Mouse (Mus musculus): ENCODE results near the gene Wdr48. TPM values are rescaled to one million over a fixed set of nuclear protein-coding genes. Genes with fewer than 3 reads are reported as not detected.
A peak's percentile ranks its signal among the peaks of the same experiment; 100 is the strongest.

Gene Wdr48
- polyA plus RNA-seq, 1 experiment from 2014 or later, result 53.4 TPM

GRCm38 (mm10) chr9:119888843-119889246, 5.8 kb upstream of the Wdr48 start:
- Histone ChIP-seq H3K9ac (ENCODE audit: low read length) (no peak overlapping the region), H3K27ac (ENCODE audit: low read length) (no peak overlapping the region), H3K27me3 (ENCODE audit: control insufficient read depth, insufficient read depth, low read depth, low read length) (no peaks in the 10 kb centered on the region), H3K36me3 (ENCODE audit: control insufficient read depth, insufficient read depth, low read length) (no peaks in the 10 kb centered on the region), H3K4me1 (replicated peaks; ENCODE audit: control insufficient read depth, insufficient read depth, low read length) (no peaks in the 10 kb centered on the region), H3K4me2 (ENCODE audit: low read depth, low read length) (no peak overlapping the region), H3K9me3 (ENCODE audit: control insufficient read depth, low read length) (no peaks in the 10 kb centered on the region), H3K4me3 (ENCODE audit: low read length) (no peak overlapping the region)
- WGBS, result 67% methylated on average over 2 of the region's 2 CpGs
- ATAC-seq (ENCODE audit: low read depth), result no peak

GRCm38 (mm10) chr9:119889446-119889845, 5.2 kb upstream of the Wdr48 start:
- Histone ChIP-seq H3K27me3 (ENCODE audit: control insufficient read depth, insufficient read depth, low read depth, low read length) (no peaks in the 10 kb centered on the region), H3K27ac (ENCODE audit: low read length) (no peak overlapping the region)
- 84% methylated on average over 9 of the region's 9 CpGs for WGBS

GRCm38 (mm10) chr9:119890692-119891091, 4.0 kb upstream of the Wdr48 start:
- no peak overlapping the region for H3K4me2 ChIP-seq (ENCODE audit: low read depth, low read length)
- H3K9ac ChIP-seq (ENCODE audit: low read length), result no peak overlapping the region
- WGBS, result 45% methylated on average over 2 of the region's 2 CpGs
- no peaks in the 10 kb centered on the region for H3K9me3 ChIP-seq (ENCODE audit: control insufficient read depth, low read length)
- no peaks in the 10 kb centered on the region for H3K36me3 ChIP-seq (ENCODE audit: control insufficient read depth, insufficient read depth, low read length)
- no peak for ATAC-seq (ENCODE audit: low read depth)
- no peak overlapping the region for H3K4me3 ChIP-seq (ENCODE audit: low read length)
- no peaks in the 10 kb centered on the region for H3K27me3 ChIP-seq (ENCODE audit: control insufficient read depth, insufficient read depth, low read depth, low read length)
- H3K27ac ChIP-seq (ENCODE audit: low read length), result no peak overlapping the region
- peaks cover 6% of the 10 kb centered on the region for H3K4me1 ChIP-seq (replicated peaks; ENCODE audit: control insufficient read depth, insufficient read depth, low read length)

More at GRCm38 (mm10) chr9:119889446-119889845, 5.2 kb upstream of the Wdr48 start:
- Histone ChIP-seq H3K4me2 (ENCODE audit: low read depth, low read length) (no peak overlapping the region), H3K4me3 (ENCODE audit: low read length) (no peak overlapping the region), H3K9ac (ENCODE audit: low read length) (no peak overlapping the region), H3K9me3 (ENCODE audit: control insufficient read depth, low read length) (no peaks in the 10 kb centered on the region), H3K36me3 (ENCODE audit: control insufficient read depth, insufficient read depth, low read length) (no peaks in the 10 kb centered on the region), H3K4me1 (replicated peaks; ENCODE audit: control insufficient read depth, insufficient read depth, low read length) (peaks cover 3% of the 10 kb centered on the region; the same call in 1 of the 2 replicates)
- ATAC-seq (ENCODE audit: low read depth), result no peak

GRCm38 (mm10) chr9:119893881-119894280, 797 bp upstream of the Wdr48 start:
- no peak for ATAC-seq (ENCODE audit: low read depth)
- Histone ChIP-seq H3K9me3 (ENCODE audit: control insufficient read depth, low read length) (no peaks in the 10 kb centered on the region), H3K4me3 (ENCODE audit: low read length) (no peak overlapping the region; the same call in 1 of the 2 replicates), H3K4me2 (ENCODE audit: low read depth, low read length) (peak overlapping the region; percentile 70), H3K36me3 (ENCODE audit: control insufficient read depth, insufficient read depth, low read length) (no peaks in the 10 kb centered on the region), H3K4me1 (replicated peaks; ENCODE audit: control insufficient read depth, insufficient read depth, low read length) (peaks cover 14% of the 10 kb centered on the region), H3K27me3 (ENCODE audit: control insufficient read depth, insufficient read depth, low read depth, low read length) (no peaks in the 10 kb centered on the region), H3K27ac (ENCODE audit: low read length) (no peak overlapping the region), H3K9ac (ENCODE audit: low read length) (peak overlapping the region; percentile 89; the same call in 1 of the 2 replicates)
- WGBS, result 91% methylated on average over 5 of the region's 5 CpGs

- Histone ChIP-seq H3K27ac (ENCODE audit: low read length) (peak overlapping the region; percentile 80), H3K27me3 (ENCODE audit: control insufficient read depth, insufficient read depth, low read depth, low read length) (no peaks in the 10 kb centered on the region), H3K4me2 (ENCODE audit: low read depth, low read length) (peak overlapping the region; percentile 93), H3K9ac (ENCODE audit: low read length) (peak overlapping the region; percentile 89), H3K4me3 (ENCODE audit: low read length) (peak overlapping the region; percentile 97), H3K36me3 (ENCODE audit: control insufficient read depth, insufficient read depth, low read length) (peaks cover 2% of the 10 kb centered on the region), H3K4me1 (replicated peaks; ENCODE audit: control insufficient read depth, insufficient read depth, low read length) (peaks cover 14% of the 10 kb centered on the region), H3K9me3 (ENCODE audit: control insufficient read depth, low read length) (no peaks in the 10 kb centered on the region)
- ATAC-seq (ENCODE audit: low read depth), result peak; percentile 81
- under 1% methylated on average over 53 of the region's 71 CpGs for WGBS
These were observed 503 bp downstream of the Wdr48 start for GRCm38 (mm10) chr9:119895040-119895721.

- Histone ChIP-seq H3K27ac (ENCODE audit: low read length) (no peak overlapping the region), H3K36me3 (ENCODE audit: control insufficient read depth, insufficient read depth, low read length) (peaks cover 9% of the 10 kb centered on the region), H3K9me3 (ENCODE audit: control insufficient read depth, low read length) (no peaks in the 10 kb centered on the region), H3K9ac (ENCODE audit: low read length) (no peak overlapping the region), H3K4me2 (ENCODE audit: low read depth, low read length) (no peak overlapping the region), H3K27me3 (ENCODE audit: control insufficient read depth, insufficient read depth, low read depth, low read length) (no peaks in the 10 kb centered on the region), H3K4me3 (ENCODE audit: low read length) (no peak overlapping the region), H3K4me1 (replicated peaks; ENCODE audit: control insufficient read depth, insufficient read depth, low read length) (peaks cover 11% of the 10 kb centered on the region)
- WGBS, result 96% methylated on average over 2 of the region's 2 CpGs
- ATAC-seq (ENCODE audit: low read depth), result no peak
These were observed 4.8 kb downstream of the Wdr48 start for GRCm38 (mm10) chr9:119899446-119899845.

GRCm38 (mm10) chr9:119902410-119903151, 7.9 kb downstream of the Wdr48 start:
- H3K36me3 ChIP-seq (ENCODE audit: control insufficient read depth, insufficient read depth, low read length), result peaks cover 25% of the 10 kb centered on the region
- no peaks in the 10 kb centered on the region for H3K27me3 ChIP-seq (ENCODE audit: control insufficient read depth, insufficient read depth, low read depth, low read length)
- WGBS, result 82% methylated on average over 12 of the region's 12 CpGs
- H3K4me1 ChIP-seq (replicated peaks; ENCODE audit: control insufficient read depth, insufficient read depth, low read length), result no peaks in the 10 kb centered on the region
- no peak overlapping the region for H3K4me2 ChIP-seq (ENCODE audit: low read depth, low read length)
- no peaks in the 10 kb centered on the region for H3K9me3 ChIP-seq (ENCODE audit: control insufficient read depth, low read length)
- ATAC-seq (ENCODE audit: low read depth), result no peak
- H3K9ac ChIP-seq (ENCODE audit: low read length), result no peak overlapping the region
- no peak overlapping the region for H3K27ac ChIP-seq (ENCODE audit: low read length)
- no peak overlapping the region for H3K4me3 ChIP-seq (ENCODE audit: low read length)

GRCm38 (mm10) chr9:119908708-119909107, 14.0 kb downstream of the Wdr48 start:
- no peak overlapping the region for H3K9ac ChIP-seq (ENCODE audit: low read length)
- no peak overlapping the region for H3K4me2 ChIP-seq (ENCODE audit: low read depth, low read length)
- H3K27ac ChIP-seq (ENCODE audit: low read length), result no peak overlapping the region
- H3K4me3 ChIP-seq (ENCODE audit: low read length), result no peak overlapping the region
- H3K36me3 ChIP-seq (ENCODE audit: control insufficient read depth, insufficient read depth, low read length), result peaks cover 57% of the 10 kb centered on the region
- no peak for ATAC-seq (ENCODE audit: low read depth)
- 86% methylated on average over 3 of the region's 3 CpGs for WGBS
- no peaks in the 10 kb centered on the region for H3K9me3 ChIP-seq (ENCODE audit: control insufficient read depth, low read length)
- no peaks in the 10 kb centered on the region for H3K27me3 ChIP-seq (ENCODE audit: control insufficient read depth, insufficient read depth, low read depth, low read length)
- no peaks in the 10 kb centered on the region for H3K4me1 ChIP-seq (replicated peaks; ENCODE audit: control insufficient read depth, insufficient read depth, low read length)

- Histone ChIP-seq H3K9me3 (ENCODE audit: control insufficient read depth, low read length) (no peaks in the 10 kb centered on the region), H3K9ac (ENCODE audit: low read length) (no peak overlapping the region), H3K36me3 (ENCODE audit: control insufficient read depth, insufficient read depth, low read length) (peaks cover 55% of the 10 kb centered on the region), H3K4me1 (replicated peaks; ENCODE audit: control insufficient read depth, insufficient read depth, low read length) (no peaks in the 10 kb centered on the region), H3K27ac (ENCODE audit: low read length) (no peak overlapping the region), H3K27me3 (ENCODE audit: control insufficient read depth, insufficient read depth, low read depth, low read length) (no peaks in the 10 kb centered on the region), H3K4me3 (ENCODE audit: low read length) (no peak overlapping the region), H3K4me2 (ENCODE audit: low read depth, low read length) (no peak overlapping the region)
- 93% methylated on average over 3 of the region's 3 CpGs for WGBS
- ATAC-seq (ENCODE audit: low read depth), result no peak
These were observed 15.3 kb downstream of the Wdr48 start for GRCm38 (mm10) chr9:119909931-119910330.

Data from lung, embryonic 16.5 days (tissue).